ENCODE assay signal across 13 mouse cellular contexts in genomic region chrX:71983775-71984174, GRCm38 (mm10). TPM values are rescaled to one million over a fixed set of nuclear protein-coding genes. Genes with fewer than 3 reads are reported as not detected.
DNase-seq lines count a peak whose midpoint lies in the region; ATAC-seq and TF ChIP-seq lines count a peak whose summit lies in the region.
"Had no signal": no experiment of that assay in that cellular context is flagged by ENCODE, and none has a peak within 500 bp of the region (broad histone marks: within the 10 kb centered on the region; RNA-seq: fewer than 3 reads in every experiment).

No protein-coding gene starts in this region.

- H3K4me3 ChIP-seq in forebrain, postnatal 0 days (ENCODE audit: low read depth, low read length): no peak overlapping the region
- H3K4me3 ChIP-seq in forebrain, embryonic 15.5 days: no peak overlapping the region
- H3K4me3 ChIP-seq in left cerebral cortex, adult 2 months: no peak overlapping the region
- no peak overlapping the region for H3K4me3 ChIP-seq in lung, postnatal 0 days (ENCODE audit: low read depth, low read length)
- H3K4me3 ChIP-seq: liver, embryonic 13.5 days had no signal

- intact Hi-C loops in left cerebral cortex, adult 2 months (cut with DNase I): loop anchor here (10.0 kb wide), 2 partner anchors 831 to 921 kb away; no protein-coding TSS in a partner anchor

- WGBS in forebrain, postnatal 0 days: 72% methylated on average over 1 of the region's 1 CpGs
- WGBS in forebrain, embryonic 15.5 days: 95% methylated on average over 1 of the region's 1 CpGs
- WGBS in lung, postnatal 0 days: 69% methylated on average over 1 of the region's 1 CpGs

- H3K36me3 ChIP-seq in forebrain, postnatal 0 days (ENCODE audit: insufficient read depth): no peaks in the 10 kb centered on the region
- no peaks in the 10 kb centered on the region for H3K36me3 ChIP-seq in forebrain, embryonic 15.5 days
- no peaks in the 10 kb centered on the region for H3K36me3 ChIP-seq in lung, postnatal 0 days (ENCODE audit: insufficient read depth, low read length)
- H3K36me3 ChIP-seq: liver, embryonic 13.5 days had no signal

- no peak for DNase-seq in forebrain, postnatal 0 days
- peak; percentile 9 to 29 for DNase-seq in left cerebral cortex, adult 2 months (ENCODE audit: extremely low spot score in 1 of 2, low spot score in 2 of 2)
- no peak for DNase-seq in left cerebral cortex, adult 8-10 months (ENCODE audit: low spot score in 2 of 2)
- DNase-seq in NIH3T3 (ENCODE audit: low read depth): peak; percentile 8
- peak; percentile 49 for DNase-seq in lung, postnatal 0 days (ENCODE audit: low spot score)
- DNase-seq: cerebellum, adult 2 months; liver, embryonic 13.5 days had no signal

- H3K4me1 ChIP-seq in forebrain, postnatal 0 days (ENCODE audit: insufficient read depth): no peaks in the 10 kb centered on the region
- no peaks in the 10 kb centered on the region for H3K4me1 ChIP-seq in forebrain, embryonic 15.5 days
- no peaks in the 10 kb centered on the region for H3K4me1 ChIP-seq in lung, postnatal 0 days (ENCODE audit: insufficient read depth, low read depth, low read length)
- H3K4me1 ChIP-seq: liver, embryonic 13.5 days had no signal

- no peak for ATAC-seq in forebrain, postnatal 0 days
- no peak for ATAC-seq in forebrain, embryonic 15.5 days (replicated peaks)
- peak; percentile 43; the same call in 1 of the 2 replicates for ATAC-seq in lung, postnatal 0 days
- ATAC-seq in CD4-positive, CD25-positive, alpha-beta regulatory T cell, adult 4 months: no peak
- ATAC-seq in granulocyte monocyte progenitor cell, adult 5-6 weeks (replicated peaks; ENCODE audit: poor library complexity, severe bottlenecking): no peak

- TF ChIP-seq CTCF in forebrain, postnatal 0 days (IDR thresholded peaks at IDR 0.05; ENCODE audit: low read depth): 0 out of 2 replicates have a peak, but pooled peaks have one; percentile 8
- TF ChIP-seq CTCF in left cerebral cortex, adult 2 months (IDR thresholded peaks at IDR 0.05): peak; percentile 36
- TF ChIP-seq CTCF in lung, postnatal 0 days (IDR thresholded peaks at IDR 0.05): peak; percentile 63

- TF ChIP-seq EP300 in lung, postnatal 0 days (IDR thresholded peaks at IDR 0.05): no peak

- no peaks in the 10 kb centered on the region for H3K9me3 ChIP-seq in forebrain, postnatal 0 days (ENCODE audit: low read length)
- H3K9me3 ChIP-seq in forebrain, embryonic 15.5 days: no peaks in the 10 kb centered on the region
- no peaks in the 10 kb centered on the region for H3K9me3 ChIP-seq in lung, postnatal 0 days (ENCODE audit: low read length)
- H3K9me3 ChIP-seq: liver, embryonic 13.5 days had no signal

- H3K27me3 ChIP-seq in forebrain, postnatal 0 days (ENCODE audit: insufficient read depth, low read length): no peaks in the 10 kb centered on the region
- no peaks in the 10 kb centered on the region for H3K27me3 ChIP-seq in forebrain, embryonic 15.5 days
- H3K27me3 ChIP-seq in lung, postnatal 0 days (replicated peaks; ENCODE audit: insufficient read depth, low read length): no peaks in the 10 kb centered on the region
- H3K27me3 ChIP-seq: liver, embryonic 13.5 days had no signal

- no peak overlapping the region for H3K9ac ChIP-seq in forebrain, postnatal 0 days
- H3K9ac ChIP-seq in forebrain, embryonic 15.5 days (replicated peaks): no peak overlapping the region
- no peak overlapping the region for H3K9ac ChIP-seq in lung, postnatal 0 days (replicated peaks; ENCODE audit: low read depth)
- H3K9ac ChIP-seq: liver, embryonic 13.5 days had no signal

- H3K27ac ChIP-seq in forebrain, postnatal 0 days (ENCODE audit: low read depth, low read length): no peak overlapping the region
- H3K27ac ChIP-seq in forebrain, embryonic 15.5 days (replicated peaks): no peak overlapping the region
- H3K27ac ChIP-seq in left cerebral cortex, adult 2 months: no peak overlapping the region
- H3K27ac ChIP-seq in lung, postnatal 0 days (ENCODE audit: low read length): no peak overlapping the region
- H3K27ac ChIP-seq: liver, embryonic 13.5 days had no signal

- H3K4me2 ChIP-seq in forebrain, postnatal 0 days (ENCODE audit: low read depth): no peak overlapping the region
- H3K4me2 ChIP-seq in forebrain, embryonic 15.5 days (replicated peaks): no peak overlapping the region
- no peak overlapping the region for H3K4me2 ChIP-seq in lung, postnatal 0 days (replicated peaks; ENCODE audit: low read depth, low read length)
- H3K4me2 ChIP-seq: liver, embryonic 13.5 days had no signal

RNA-seq across cellular contexts. Expression of gene Cnga2, which starts 7.9 kb away (rescaled TPM):
- 0.23 and 0.24 TPM in 2 replicates for total RNA-seq in forebrain, postnatal 0 days (2014; rRNA removed)
- polyA plus RNA-seq in forebrain, postnatal 0 days (2015; fragmentation: Nextera tagmentation; extraction: Ambion mirVana): 0.06 TPM in 2 replicates
- polyA plus RNA-seq in forebrain, embryonic 15.5 days (2015; fragmentation: Nextera tagmentation; extraction: Ambion mirVana): 0.09 TPM in 2 replicates
- total RNA-seq in left cerebral cortex, adult 2 months (2021): under 1 TPM; 0.42 to 0.54 TPM
- under 1 TPM in 2 of 4 experiments, not detected in 2; 0.15 to 0.21 TPM for total RNA-seq in left cerebral cortex, adult 8-10 months (2022)
- polyA plus RNA-seq in lung, postnatal 0 days (2015; fragmentation: Nextera tagmentation; extraction: Ambion mirVana): 0.80 and 0.91 TPM in 2 replicates
- not detected for polyA plus RNA-seq in CD4-positive, CD25-positive, alpha-beta regulatory T cell, adult 4 months (2017; shearing (Covaris generic))
- not detected in 2 replicates for total RNA-seq in granulocyte monocyte progenitor cell, adult 5-6 weeks (2014; fragmentation: Nextera tagmentation)
- not detected in 2 replicates for total RNA-seq in granulocyte monocyte progenitor cell, adult 5-6 weeks (2017)
- total RNA-seq: ES-E14; neutrophil, adult 5-6 weeks had no signal

RNA-seq across cellular contexts. Expression of gene Fate1, which starts 11.0 kb away (rescaled TPM):
- total RNA-seq in forebrain, postnatal 0 days (2014; rRNA removed): 0.23 and 0.81 TPM in 2 replicates
- not detected in 2 replicates for polyA plus RNA-seq in forebrain, postnatal 0 days (2015; fragmentation: Nextera tagmentation; extraction: Ambion mirVana)
- not detected in 2 replicates for polyA plus RNA-seq in forebrain, embryonic 15.5 days (2015; fragmentation: Nextera tagmentation; extraction: Ambion mirVana)
- not detected for total RNA-seq in left cerebral cortex, adult 2 months (2021)
- total RNA-seq in left cerebral cortex, adult 8-10 months (2022): under 1 TPM in 3 of 4 experiments, not detected in 1; 0.41 to 0.56 (median 0.55) TPM
- polyA plus RNA-seq in lung, postnatal 0 days (2015; fragmentation: Nextera tagmentation; extraction: Ambion mirVana): 0.19 and 0.26 TPM in 2 replicates
- polyA plus RNA-seq in CD4-positive, CD25-positive, alpha-beta regulatory T cell, adult 4 months (2017; shearing (Covaris generic)): not detected
- not detected in 2 replicates for total RNA-seq in granulocyte monocyte progenitor cell, adult 5-6 weeks (2014; fragmentation: Nextera tagmentation)
- not detected in 2 replicates for total RNA-seq in granulocyte monocyte progenitor cell, adult 5-6 weeks (2017)
- total RNA-seq: ES-E14; neutrophil, adult 5-6 weeks had no signal
- polyA plus RNA-seq: liver, embryonic 13.5 days; testis, adult 2 months had no signal

RNA-seq across cellular contexts. Expression of gene Prrg3, which starts 21.4 kb away (rescaled TPM):
- total RNA-seq in forebrain, postnatal 0 days (2014; rRNA removed): 16.8 and 16.9 TPM in 2 replicates
- 3.6 and 7.5 TPM in 2 replicates for polyA plus RNA-seq in forebrain, postnatal 0 days (2015; fragmentation: Nextera tagmentation; extraction: Ambion mirVana)
- polyA plus RNA-seq in forebrain, embryonic 15.5 days (2015; fragmentation: Nextera tagmentation; extraction: Ambion mirVana): 8.8 and 9.1 TPM in 2 replicates
- total RNA-seq in left cerebral cortex, adult 2 months (2021): 10 to 100 TPM; 38.6 to 38.9 TPM
- total RNA-seq in left cerebral cortex, adult 8-10 months (2022): 10 to 100 TPM; 28.2 to 33.4 (median 29.9) TPM
- polyA plus RNA-seq in lung, postnatal 0 days (2015; fragmentation: Nextera tagmentation; extraction: Ambion mirVana): 12.9 and 16.2 TPM in 2 replicates
- polyA plus RNA-seq in CD4-positive, CD25-positive, alpha-beta regulatory T cell, adult 4 months (2017; shearing (Covaris generic)): not detected
- total RNA-seq in granulocyte monocyte progenitor cell, adult 5-6 weeks (2014; fragmentation: Nextera tagmentation): not detected in 2 replicates
- total RNA-seq in granulocyte monocyte progenitor cell, adult 5-6 weeks (2017): not detected in 2 replicates
- total RNA-seq: neutrophil, adult 5-6 weeks had no signal

Comparison
In these comparisons a context has a peak if more than half of its experiments do, and no peak if none do; other contexts are left out.
1. DNase-seq: peak in left cerebral cortex, adult 2 months (2 of 2), NIH3T3 (single experiment) and lung, postnatal 0 days (single experiment); none in forebrain, postnatal 0 days (single experiment) and left cerebral cortex, adult 8-10 months (0 of 2).
2. CTCF ChIP-seq: peak in every context shown above with its lines; median percentile 63 in lung, postnatal 0 days; 36 in left cerebral cortex, adult 2 months; 8 in forebrain, postnatal 0 days.
3. RNA of gene Prrg3, which starts 21.4 kb away (total RNA-seq): 38.6 to 38.9 TPM in left cerebral cortex, adult 2 months, 28.2 to 33.4 TPM in left cerebral cortex, adult 8-10 months and 16.8 to 16.9 TPM in forebrain, postnatal 0 days; not detected in granulocyte monocyte progenitor cell, adult 5-6 weeks; every median in the first group is over 10 times any median in the second.